Mouse (Mus musculus) large intestine, adult 2 months (tissue): ENCODE measurements around the gene Ttll2. TPM values are rescaled to one million over a fixed set of nuclear protein-coding genes. Genes with fewer than 3 reads are reported as not detected.
"Not testable (repeated sequence)": the region's sequence is repeated elsewhere in the genome, so short reads cannot be mapped to it uniquely, and the experiment has no call there.

Source experiments
- DNase-seq: peaks from one replicate; pipeline ENCODE4 v3.0.0-alpha.2; 2012; ENCODE audit warnings: low read depth, low spot score
- WGBS: fragments of 180-500 bp; shearing (Covaris S2); methylation state at CpG from one replicate; pipeline ENCODE4 v1.1.7; 2018; 5-methylcytosine and 5-hydroxymethylcytosine counted together
- polyA plus RNA-seq: library from polyadenylated mRNA; depleted of rRNA; stranded (reverse); fragments of >200 nt; gene quantifications from 2 replicates; pipeline ENCODE4 v1.2.3, GENCODE M21; 2012; rRNA removed

The Ttll2 gene
- 2.1 and 6.3 TPM in 2 replicates for polyA plus RNA-seq

DNA sequence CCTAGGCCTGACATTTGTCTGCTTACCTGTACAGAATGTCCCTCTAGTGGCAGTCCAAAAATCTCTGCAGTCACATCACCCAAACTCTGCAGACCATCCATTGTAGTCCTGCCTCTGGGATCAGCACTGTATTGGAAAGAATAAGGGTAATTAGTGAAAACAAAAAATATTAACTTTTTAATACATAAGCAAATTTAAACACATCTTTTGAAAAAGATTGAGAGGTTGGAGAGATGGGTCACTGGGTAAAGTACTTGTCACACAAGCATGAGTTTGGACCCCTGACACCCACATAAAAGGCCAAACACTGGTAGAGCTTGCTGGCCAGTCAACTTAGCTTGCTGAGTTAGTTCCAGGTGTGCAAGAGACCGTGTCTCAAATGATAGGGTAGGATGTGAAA lies at the start of gene Ttll2:
Gene Ttll2 (minus strand): TSS at position 101 of the 400 bp plus-strand sequence.
- WGBS = 95% methylated on average over 1 of the region's 1 CpGs
- not testable (repeated sequence) for DNase-seq

DNA sequence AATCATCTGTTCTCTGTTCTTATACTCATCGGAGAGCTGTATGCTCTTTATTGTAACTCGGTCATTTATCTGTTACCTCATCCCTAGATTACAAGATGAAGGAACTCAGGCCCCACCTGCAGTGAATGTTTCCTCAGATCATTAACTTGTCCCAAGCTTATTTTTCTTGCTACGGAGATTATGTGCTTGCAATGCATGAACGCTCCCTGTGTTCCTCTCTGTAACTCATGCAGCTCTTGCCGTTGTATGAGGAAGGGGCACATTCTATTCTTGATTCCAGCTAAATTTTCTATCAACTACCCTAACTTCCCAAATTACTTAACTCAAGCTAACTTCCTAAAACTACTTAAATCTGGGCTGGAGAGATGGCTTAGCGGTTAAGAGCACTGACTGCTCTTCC lies 47.3 kb upstream of the Ttll2 start:
- WGBS = 55% methylated on average over 6 of the region's 6 CpGs
- DNase-seq = not testable (repeated sequence)

DNA sequence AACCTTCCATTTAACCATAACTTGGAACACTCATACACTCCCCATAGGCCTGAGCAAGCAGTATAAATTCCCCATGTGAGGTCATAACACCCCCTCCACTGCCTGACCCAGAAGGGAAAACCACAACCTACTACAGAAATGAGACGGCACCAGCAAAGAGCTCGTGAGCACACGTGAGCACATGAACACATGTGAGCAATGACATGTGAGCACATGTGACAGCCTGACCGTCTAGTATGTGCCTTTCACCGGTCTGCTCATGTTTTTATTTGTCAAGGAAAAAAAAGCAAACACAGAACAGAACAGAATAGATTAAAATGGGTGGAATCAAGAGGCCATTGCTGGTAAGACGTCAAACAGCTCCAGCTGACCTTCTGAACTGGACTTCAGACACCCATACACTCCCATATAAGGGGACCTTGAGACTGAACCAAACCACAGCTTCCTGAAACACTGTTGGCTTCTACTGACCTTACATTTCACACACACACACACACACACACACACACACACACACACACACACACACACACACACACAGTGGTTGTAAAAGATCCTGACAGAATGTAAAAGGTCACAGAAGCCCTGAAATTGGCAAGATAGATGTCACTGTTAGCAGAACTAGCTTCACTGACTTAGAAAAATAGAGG lies 45.8 kb upstream of the Ttll2 start:
- not testable (repeated sequence) for DNase-seq
- WGBS = 51% methylated on average over 6 of the region's 6 CpGs

DNA sequence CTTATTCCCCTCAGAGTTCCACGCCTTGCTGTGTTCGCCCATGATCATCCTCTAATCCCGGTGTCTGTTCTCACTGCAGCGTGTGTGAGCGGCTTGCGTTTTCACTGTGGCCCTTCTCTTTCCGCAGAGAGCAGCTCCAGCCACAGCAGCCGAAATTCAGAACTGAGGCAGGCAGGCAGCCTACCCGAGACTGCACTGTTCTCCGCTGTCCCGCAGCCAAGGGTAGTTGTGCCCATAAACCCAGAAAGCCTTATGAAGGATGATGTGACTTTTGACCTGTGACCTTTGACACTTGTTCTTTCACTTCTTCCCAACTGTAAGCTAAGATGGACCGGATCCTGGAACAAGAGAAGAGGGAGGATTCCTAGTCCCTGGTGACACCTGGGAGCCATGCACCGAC lies 44.6 kb upstream of the Ttll2 start:
- 83% methylated on average over 13 of the region's 13 CpGs for WGBS
- not testable (repeated sequence) for DNase-seq

DNA sequence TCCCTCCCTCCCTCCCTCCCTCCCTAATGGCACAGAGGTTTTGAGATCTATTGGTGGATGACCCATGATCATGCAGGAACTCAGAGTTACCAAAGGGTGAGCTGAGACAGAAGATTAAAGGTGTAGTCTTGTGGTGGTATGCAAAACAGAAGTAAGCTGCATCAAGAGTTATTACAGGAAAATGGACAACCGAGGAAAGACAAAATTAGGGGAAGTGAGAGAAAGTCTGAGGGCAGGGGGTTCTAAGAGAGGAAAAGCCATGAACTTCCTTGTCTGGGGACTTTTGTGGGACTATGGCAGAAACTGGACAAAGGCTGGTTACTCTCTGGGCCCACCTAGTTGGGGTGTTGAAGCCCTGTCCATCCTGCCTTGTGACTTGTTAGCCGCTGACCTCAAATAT lies 43.8 kb upstream of the Ttll2 start:
- WGBS = no CpG with 5 or more reads among the region's 2 CpGs
- not testable (repeated sequence) for DNase-seq

DNA sequence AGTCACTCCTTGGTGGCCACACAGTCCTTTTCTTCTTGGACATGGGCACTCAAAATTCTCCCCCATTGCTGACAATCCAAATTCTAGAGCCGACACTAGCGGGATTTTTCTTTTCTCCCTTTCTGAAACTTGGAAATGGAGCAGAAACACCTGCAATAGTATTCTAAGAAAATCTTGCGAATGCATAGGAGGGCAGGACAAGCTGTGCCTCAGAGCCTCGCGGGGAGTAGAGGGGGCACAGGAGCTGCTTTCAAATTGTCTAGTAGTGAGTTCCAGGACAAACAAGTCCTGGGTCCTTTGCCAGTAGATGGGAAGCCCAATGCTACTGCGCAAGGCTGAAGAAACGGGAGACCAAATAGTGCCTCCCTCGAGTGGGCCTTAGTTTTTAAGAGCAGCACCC lies 43.2 kb upstream of the Ttll2 start:
- 89% methylated on average over 8 of the region's 8 CpGs for WGBS

DNA sequence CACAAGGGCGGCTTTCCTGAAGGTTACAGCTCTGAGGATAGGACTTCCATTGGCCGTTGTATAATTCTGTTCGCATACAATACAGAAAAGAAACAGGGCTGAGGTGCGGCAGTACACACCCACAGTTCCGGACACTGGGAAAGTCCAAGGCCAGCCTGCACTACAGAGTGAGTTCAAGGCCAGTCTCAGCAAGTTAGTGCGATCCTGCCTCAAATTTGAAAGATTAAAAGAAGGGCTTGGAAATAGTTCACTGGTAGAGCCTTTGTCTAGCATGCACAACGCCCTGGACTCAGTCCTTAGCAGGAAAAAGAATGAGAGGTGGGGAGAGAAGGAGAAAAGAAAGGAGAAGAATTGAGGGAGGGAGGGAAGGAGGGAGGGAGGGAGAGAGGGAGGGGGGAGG lies 42.6 kb upstream of the Ttll2 start:
- DNase-seq = not testable (repeated sequence)
- WGBS = 61% methylated on average over 7 of the region's 7 CpGs

More for the DNA sequence above, 43.2 kb upstream of the Ttll2 start:
- not testable (repeated sequence) for DNase-seq

DNA sequence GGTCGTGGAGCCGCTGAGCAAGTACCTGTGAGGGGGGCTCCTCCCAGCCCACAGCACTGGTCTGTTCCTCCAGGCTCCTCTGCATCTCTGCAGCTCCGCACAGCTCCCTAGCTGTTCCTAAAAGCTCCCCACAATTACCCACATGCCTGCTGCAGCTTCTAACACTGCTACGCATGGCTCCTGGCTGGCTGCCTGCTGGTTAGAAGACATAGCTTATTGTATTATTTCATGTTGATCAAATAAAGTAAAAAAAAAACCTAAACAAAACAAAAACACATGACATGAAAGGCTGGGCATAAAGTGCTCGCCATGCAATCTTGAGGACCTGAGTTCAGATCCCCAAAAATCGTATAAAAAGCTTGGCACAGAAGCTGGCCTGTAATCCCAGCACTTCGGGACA lies 37.4 kb upstream of the Ttll2 start:
- 74% methylated on average over 7 of the region's 7 CpGs for WGBS
- DNase-seq = not testable (repeated sequence)

DNA sequence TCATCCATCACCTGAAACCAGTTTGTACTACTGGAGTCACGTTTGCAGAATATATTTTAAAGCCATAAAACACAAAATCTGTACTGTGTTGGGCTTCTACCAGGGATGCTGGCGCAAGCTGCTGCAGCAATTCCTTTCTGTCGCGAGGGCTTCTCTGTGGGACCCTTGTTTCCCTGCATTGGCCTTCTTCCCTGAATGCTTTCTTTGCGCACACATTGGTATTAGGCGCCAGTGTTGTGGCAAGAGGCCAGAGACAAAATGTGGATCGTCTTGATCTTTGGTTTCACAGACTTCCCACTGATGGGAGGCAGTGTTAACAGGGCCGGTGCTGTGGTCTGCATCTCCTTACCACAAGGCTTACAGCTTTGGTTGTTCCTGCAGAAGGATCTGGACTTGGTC lies 36.5 kb upstream of the Ttll2 start:
- WGBS = 79% methylated on average over 8 of the region's 8 CpGs
- not testable (repeated sequence) for DNase-seq

DNA sequence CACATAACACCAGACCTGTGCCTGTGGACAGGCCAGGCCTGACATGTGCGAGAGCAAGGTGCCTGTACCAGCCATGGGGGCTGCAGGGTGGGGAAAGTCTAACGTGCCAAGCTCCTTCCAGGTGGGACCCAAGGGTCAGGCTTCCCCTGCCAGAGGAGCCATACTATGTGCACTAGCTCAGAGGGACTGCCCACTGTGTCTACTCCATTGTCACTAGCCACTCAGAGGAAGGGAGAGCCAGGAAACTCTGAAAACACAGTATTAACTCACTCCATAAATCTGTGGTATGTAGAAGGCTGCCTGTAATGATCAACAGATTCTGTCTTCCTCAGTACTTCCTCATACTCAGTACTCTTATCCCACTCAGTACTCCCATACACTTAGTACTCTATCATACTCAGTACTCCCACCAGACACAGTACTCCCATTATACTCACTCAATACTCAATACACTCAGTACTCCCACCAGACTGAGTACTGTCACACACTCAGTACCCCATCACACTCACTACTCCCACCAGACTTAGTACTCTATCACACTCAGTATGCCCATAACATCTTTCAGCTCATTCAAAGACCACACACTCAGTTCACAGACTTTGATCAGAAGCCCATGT lies 36.0 kb upstream of the Ttll2 start:
- DNase-seq = not testable (repeated sequence)
- WGBS = no CpG with 5 or more reads among the region's 2 CpGs

DNA sequence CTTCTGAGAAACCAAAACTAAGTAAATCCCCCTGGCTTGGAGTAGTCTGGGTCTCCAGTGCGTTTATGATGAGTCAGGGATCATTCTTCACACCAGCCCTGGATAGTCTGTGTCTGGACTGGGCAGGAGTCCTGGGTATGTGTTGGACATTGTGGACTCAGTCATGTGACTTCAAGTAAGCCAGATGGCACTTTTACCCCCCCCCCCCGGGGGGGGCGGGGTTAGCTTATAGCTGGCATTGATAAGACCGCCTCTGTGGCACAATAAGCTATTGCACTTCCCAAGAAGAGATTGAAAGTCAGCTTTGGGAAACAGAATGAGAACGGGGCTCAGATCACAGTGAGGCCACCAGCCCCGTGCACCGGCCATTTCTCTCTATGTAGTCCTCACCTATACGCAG lies 33.5 kb upstream of the Ttll2 start:
- 38% methylated on average over 8 of the region's 8 CpGs for WGBS
- not testable (repeated sequence) for DNase-seq

DNA sequence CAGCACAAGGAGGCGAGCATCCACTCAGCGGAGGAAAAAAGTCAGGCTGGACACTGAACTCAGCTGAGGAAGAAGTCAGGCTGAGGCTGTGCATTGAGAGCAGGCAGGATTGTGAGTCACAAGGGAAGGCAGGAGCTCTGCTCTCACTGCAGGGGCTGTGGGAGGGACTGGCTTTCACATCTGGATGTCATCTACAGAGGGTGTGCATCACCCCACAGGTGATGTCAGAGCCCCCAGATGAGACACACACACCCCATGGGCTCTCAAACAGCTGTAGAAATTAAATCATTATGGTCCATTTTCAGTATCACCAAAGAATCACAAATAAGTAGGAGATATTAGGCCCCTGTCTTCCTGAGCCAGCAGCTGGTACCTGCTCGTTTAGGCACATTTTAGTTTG lies 32.9 kb upstream of the Ttll2 start, which contains the start of gene Unc93a2:
Gene Unc93a2 (minus strand): TSS at position 101 of the 400 bp plus-strand sequence.
- 81% methylated on average over 3 of the region's 3 CpGs for WGBS
- DNase-seq = not testable (repeated sequence)

DNA sequence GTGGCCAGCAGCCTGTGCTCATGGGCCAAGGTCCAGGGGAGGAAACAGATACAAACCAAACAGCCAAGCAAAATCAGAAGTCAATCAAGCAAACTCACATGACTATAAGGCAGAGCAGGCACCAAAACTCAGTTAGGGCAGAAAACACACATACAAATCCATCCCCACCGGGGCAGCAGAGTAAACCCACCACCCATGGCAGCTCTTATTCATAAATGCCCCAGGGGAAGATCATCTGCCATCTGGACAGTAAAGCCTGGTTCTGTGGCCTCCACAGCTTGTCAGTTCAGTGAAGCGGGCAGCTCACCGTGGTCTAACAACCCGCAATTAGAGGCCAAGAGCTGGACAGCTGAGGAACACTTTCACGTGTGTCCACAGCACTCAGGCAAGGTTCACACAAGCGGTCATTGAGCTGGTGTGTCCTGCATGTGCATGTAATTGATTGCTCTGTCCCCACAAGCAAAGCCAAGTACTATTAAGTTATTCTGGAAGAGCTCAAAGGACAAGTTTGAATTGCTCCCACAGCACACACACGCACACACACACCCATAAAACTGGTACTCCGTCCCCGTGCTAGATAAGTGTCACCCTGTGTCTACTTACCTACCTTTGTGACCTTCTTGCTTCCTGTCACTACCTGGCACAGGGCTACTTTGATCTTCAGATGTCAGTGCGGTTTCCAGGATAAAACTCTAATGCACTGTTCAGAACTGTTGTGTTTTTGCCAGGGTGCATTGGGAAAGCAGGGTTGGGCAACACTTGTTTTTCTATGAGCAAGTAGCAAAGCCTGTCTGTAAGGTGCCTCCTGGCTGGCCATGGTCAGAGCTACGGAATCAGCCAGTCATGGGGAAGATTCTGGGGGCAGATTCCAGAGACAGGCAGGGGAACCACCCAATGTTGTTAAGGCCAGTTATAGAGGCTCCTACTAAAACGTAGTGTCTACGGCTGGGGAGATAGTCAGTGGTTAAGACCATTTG lies 31.0 kb upstream of the Ttll2 start:
- DNase-seq = not testable (repeated sequence)
- WGBS = 43% methylated on average over 12 of the region's 13 CpGs

DNA sequence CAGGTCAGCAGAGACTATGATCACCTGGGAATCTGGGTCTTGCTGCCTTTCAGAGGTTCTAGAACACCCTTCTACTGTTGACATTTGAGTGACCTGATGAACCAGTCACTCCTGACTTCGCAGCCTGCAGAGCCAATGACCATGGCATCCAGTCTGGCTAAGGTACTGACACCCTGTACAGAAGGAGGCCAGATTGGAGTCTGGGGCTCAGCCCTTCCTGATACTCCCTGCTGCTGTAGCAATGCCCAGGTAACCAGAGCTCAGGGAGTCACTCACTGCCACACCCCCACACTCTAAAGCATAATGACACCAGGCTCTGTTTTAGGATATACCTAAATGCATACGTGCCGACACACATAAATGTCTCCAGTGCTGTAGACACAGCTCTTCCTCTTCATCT lies 30.2 kb upstream of the Ttll2 start:
- 83% methylated on average over 1 of the region's 3 CpGs for WGBS
- DNase-seq = not testable (repeated sequence)

DNA sequence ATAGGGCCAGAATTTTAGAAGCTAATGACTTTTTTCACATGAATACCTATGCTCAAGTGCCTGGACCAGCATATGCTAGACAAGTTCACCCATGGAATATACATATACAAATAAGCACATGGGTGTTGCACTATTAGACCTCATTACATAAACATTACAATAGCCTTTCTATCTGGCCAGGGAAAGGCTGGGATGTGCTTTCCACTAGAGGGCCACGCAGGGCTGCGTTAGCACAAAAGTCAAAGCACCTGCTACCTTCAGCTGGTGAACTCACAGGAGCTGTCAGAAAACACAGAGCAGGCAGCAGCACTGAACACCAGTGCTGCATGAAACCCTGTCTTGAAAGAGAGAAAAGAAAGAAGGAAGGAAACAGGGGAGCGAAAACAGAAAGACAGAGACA lies 25.4 kb upstream of the Ttll2 start:
- 44% methylated on average over 3 of the region's 3 CpGs for WGBS
- not testable (repeated sequence) for DNase-seq

DNA sequence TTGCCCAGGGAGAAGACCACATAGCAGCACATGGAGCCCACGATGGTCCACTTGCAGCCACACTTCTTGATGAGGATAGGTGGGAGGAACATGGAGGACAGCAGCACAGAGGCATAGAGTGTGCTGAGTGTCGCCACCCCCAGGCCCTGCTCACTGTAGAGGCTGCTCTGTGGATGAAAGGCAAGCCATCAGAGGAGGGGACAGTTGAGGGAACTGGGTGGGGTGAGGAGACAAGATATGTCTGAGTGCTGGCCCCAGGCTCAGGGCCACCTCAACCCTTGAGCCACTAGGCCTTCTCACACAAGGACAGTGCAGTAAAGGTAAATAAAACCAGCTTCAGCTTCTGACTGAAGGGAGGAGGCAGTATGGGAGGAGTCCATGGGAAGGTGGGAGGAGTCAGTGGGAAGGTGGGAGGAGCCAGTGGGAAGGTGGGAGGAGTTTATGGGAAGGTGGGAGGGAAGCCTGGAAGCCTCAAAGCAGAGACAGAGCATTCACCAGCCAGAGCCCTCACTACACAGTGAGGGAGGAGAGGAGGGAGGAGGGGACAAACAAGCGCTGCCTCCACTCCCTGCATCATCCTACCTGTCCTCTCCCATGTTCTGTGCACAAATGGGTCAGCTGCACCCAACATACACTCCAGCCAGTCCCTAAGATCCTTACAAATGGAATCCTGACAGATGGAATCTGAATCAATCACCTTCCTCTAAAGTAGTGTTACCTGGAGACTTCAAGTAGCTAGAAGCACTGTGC lies 24.6 kb upstream of the Ttll2 start:
- WGBS = 100% methylated on average over 1 of the region's 3 CpGs
- DNase-seq = not testable (repeated sequence)

DNA sequence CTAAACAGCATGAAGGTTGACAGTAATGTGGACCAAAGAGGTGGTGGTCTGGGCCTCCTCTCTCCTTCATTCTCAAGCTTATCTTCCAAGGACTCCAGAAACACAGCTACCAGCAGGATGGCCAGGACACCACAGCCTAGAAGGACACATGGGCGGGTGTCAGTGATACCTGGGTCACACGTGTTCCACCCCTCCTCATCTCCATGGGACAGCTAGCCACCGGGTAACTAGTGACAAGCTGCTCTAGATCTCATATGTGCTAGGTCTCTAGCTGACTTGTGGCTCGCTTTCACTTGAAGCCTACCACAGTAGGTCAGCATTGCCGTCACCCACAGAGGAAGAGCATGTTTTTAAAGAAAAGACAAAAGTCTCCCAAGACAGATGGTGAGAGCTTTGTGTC lies 19.4 kb upstream of the Ttll2 start, which contains the start of gene Gm49630:
Gene Gm49630 (minus strand): TSS at position 101 of the 400 bp plus-strand sequence.
- WGBS = 94% methylated on average over 2 of the region's 5 CpGs
- not testable (repeated sequence) for DNase-seq

DNA sequence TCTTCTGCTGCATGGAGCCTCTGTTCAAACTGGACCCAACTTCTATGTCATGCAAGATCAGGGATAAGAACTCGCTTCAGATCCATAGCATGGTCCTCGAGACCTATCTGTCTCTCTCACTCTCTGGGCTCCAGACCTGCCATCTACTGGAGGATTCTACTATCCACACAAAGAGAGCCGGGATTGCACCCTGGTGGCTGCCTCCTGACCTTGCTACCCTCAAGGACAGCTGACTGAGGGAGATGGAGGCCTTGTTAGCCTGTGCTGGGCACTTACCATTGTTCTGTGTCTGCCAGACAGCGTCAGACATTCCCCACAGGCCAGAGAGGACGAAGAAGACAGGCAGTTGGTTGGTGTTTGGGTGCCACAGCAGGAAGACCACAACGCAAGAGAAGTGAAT lies 16.9 kb upstream of the Ttll2 start:
- 46% methylated on average over 6 of the region's 6 CpGs for WGBS
- DNase-seq = not testable (repeated sequence)

DNA sequence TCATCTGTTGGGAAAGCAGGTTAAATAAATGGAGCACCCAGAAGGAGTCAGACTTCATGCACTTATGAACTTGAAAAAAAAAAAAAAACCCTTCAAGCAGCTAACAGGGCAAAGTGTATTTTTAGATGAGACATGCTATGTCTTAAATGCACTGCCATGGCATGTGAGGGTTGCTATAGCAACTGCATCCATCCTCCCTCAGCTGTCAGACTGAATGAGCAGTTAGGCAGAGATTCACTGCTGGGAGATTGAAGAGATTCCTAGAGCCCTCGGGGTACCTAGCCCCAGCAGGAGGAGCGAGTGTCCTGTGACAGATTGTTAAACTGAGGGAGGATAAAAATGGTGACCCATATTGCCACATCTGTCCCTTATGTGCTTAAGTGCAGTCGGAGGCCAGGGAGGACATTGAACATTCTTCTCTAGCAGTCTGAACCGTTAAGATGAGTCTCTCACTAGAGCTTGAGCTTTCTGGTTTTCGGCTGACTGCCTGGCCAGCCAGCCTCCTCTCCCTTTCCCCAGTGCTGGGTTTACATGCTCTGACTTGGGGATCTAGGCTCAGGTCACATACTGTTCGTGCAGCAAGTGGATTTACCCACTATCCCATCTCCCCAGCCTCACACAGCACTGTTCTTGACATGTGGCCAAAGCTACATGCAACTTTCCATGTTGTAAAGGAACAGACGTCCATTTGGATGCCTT lies 14.3 kb upstream of the Ttll2 start:
- not testable (repeated sequence) for DNase-seq
- WGBS = 53% methylated on average over 5 of the region's 7 CpGs
